Mouse (Mus musculus): Measurements from ENCODE around the gene Napb.

GRCm38 (mm10) chr2:148751893-148752813 is 19.9 kb upstream of the Napb start:
- no peak for TF ChIP-seq POLR2A (IDR thresholded peaks at IDR 0.05; ENCODE audit: extremely low read depth, insufficient read depth, low read length)
- TF ChIP-seq CTCF (IDR thresholded peaks at IDR 0.05; ENCODE audit: extremely low read depth, insufficient read depth, low read length): peak; percentile 44; the same call in 1 of the 2 replicates
